Comparison of ENCODE assay signal across 8 mouse cellular contexts in the genomic region with DNA sequence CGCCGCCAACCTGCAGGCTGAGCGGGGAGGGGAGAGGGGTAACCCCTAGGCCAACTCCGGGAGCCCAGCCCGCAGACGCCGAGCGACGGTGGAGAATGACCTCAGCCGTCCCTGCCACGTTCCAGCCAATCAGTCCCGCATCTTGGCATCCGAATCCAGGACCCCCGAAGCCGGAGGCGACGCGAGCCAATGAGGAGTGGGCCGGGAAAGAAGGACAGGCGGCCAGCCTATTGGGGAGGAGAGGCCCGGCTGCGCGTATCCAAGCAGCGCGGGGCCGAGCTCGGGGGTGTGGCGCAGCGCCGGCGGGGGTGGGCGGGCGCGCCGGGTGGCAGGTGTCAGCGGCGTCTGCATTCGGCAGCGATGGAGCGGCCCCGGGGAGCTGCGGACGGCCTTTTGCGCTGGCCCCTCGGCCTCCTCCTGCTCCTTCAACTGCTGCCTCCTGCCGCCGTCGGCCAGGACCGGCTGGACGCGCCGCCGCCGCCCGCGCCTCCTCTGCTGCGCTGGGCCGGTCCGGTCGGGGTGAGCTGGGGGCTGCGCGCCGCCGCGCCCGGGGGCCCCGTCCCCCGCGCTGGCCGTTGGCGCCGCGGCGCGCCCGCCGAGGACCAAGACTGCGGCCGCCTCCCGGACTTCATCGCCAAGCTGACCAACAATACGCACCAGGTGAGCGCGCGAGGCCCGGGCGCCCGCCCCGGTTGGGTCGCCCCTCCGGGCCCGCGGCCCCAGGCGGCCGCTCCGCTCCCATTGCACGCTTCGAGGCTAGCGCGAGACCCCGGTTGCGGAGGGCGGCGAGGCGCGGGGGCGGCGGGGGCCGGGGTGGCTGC. TPM values are rescaled to one million over a fixed set of nuclear protein-coding genes. Genes with fewer than 3 reads are reported as not detected.
DNase-seq lines count a peak whose midpoint lies in the region; ATAC-seq and TF ChIP-seq lines count a peak whose summit lies in the region.

A gene (plus strand): TSS at position 302 of the 821 bp plus-strand sequence.

- H3K27ac ChIP-seq in hindbrain, embryonic 13.5 days, result peak within 1 kb of the TSS; percentile 93

- peak within 1 kb of the TSS; percentile 98 for H3K9ac ChIP-seq in hindbrain, embryonic 13.5 days

- H3K9me3 ChIP-seq in hindbrain, embryonic 13.5 days, result no peaks in the 10 kb centered on the region

- under 1% methylated on average over 69 of the region's 109 CpGs for WGBS in hindbrain, embryonic 13.5 days

- peak within 1 kb of the TSS; percentile 76 for H3K4me2 ChIP-seq in hindbrain, embryonic 13.5 days

- peak; percentile 91 for ATAC-seq in Patski
- peak; percentile 98 for ATAC-seq in hindbrain, embryonic 13.5 days (ENCODE audit: low FRiP score)

- CTCF ChIA-PET in Patski (lab: Charles Lee), result interaction anchor here (1.0 to 7.0 kb wide), 3 partner anchors 92 to 104 kb away, joined by 3 to 100 read pairs (median 17); no protein-coding TSS in a partner anchor

- H3K36me3 ChIP-seq in hindbrain, embryonic 13.5 days, result peaks cover 3% of the 10 kb centered on the region; the same call in 1 of the 2 replicates

- TF ChIP-seq CTCF in Patski (IDR thresholded peaks at IDR 0.05), result no peak

- H3K4me3 ChIP-seq in hindbrain, embryonic 13.5 days, result peak within 1 kb of the TSS; percentile 96

- H3K27me3 ChIP-seq in Patski, result no peaks in the 10 kb centered on the region
- no peaks in the 10 kb centered on the region for H3K27me3 ChIP-seq in hindbrain, embryonic 13.5 days

- H3K4me1 ChIP-seq in hindbrain, embryonic 13.5 days (replicated peaks), result peaks cover 55% of the 10 kb centered on the region

- in situ Hi-C loops in Patski (cut with MboI; ENCODE audit: low pct_unique_long_range_greater_than_20kb), result no loop called here

- POLR2A ChIA-PET in Patski (lab: Charles Lee), result interaction anchor here (0.5 to 4.0 kb wide), 7 partner anchors 9 to 105 kb away, joined by 3 to 18 read pairs (median 3); no protein-coding TSS in a partner anchor

- peak; percentile 46 for DNase-seq in Patski (ENCODE audit: low read depth, low spot score)
- DNase-seq in cerebellum, postnatal 14 days, result peak; percentile 91 to 94
- peak; percentile 68 to 80 for DNase-seq in frontal cortex, postnatal 25 days (ENCODE audit: low spot score in 2 of 2)
- DNase-seq in layer of hippocampus, postnatal 36 days, result peak; percentile 87 to 92
- DNase-seq in lung, postnatal 25 days (ENCODE audit: low spot score), result peak; percentile 88
- peak; percentile 98 for DNase-seq in retina, postnatal 1 day
- peak; percentile 89 for DNase-seq in thymus, postnatal 4 days

RNA-seq across cellular contexts. Expression of the gene that starts here (rescaled TPM):
- polyA plus RNA-seq in Patski (2021), result 125 TPM
- 14.7 and 15.9 TPM in 2 replicates for polyA plus RNA-seq in hindbrain, embryonic 13.5 days (2015; fragmentation: Nextera tagmentation; extraction: Ambion mirVana)
- 100 to 1,000 TPM; 345 to 381 TPM for total RNA-seq in layer of hippocampus, postnatal 36 days (2021)

Comparison
In these comparisons a context has a peak if more than half of its experiments do, and no peak if none do; other contexts are left out.
1. Peak in every context shown above with its lines: DNase-seq, ATAC-seq, H3K4me3 ChIP-seq and H3K27ac ChIP-seq.
2. DNase-seq: peak in every context shown above with its lines; median percentile 98 in retina, postnatal 1 day; 92 in cerebellum, postnatal 14 days; 90 in layer of hippocampus, postnatal 36 days; 89 in thymus, postnatal 4 days; 88 in lung, postnatal 25 days; 74 in frontal cortex, postnatal 25 days; 46 in Patski.